Mouse (Mus musculus) forelimb bud, embryonic 11.5 days (tissue): ENCODE results near the gene Bptf.
"Not testable (repeated sequence)": the region's sequence is repeated elsewhere in the genome, so short reads cannot be mapped to it uniquely, and the experiment has no call there.

Experiments
- DNase-seq: peaks from one replicate; pipeline ENCODE4 v3.0.0-alpha.2; 2012; ENCODE audit warnings: low read depth, low spot score

Bptf gene

DNA sequence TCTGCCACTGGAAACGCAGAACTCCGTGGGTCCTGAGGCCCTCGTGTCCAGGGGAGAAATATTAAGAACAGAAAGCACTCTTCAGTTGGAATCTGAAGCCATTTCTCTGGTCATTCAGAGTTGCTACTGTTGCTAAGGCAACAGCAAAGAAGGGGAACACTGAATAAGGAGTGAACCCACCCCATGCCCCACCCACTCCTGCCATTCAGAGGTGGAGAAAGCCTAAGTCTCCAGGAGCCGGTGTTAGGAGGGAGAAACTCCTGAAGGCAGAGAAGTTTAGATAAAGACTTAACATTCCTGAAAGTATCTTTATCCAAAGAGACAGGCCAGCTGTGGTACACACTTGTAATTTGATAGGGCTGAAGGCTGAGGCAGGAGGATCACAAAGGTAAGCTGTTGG, 112.6 kb downstream of the Bptf start:
- no peak for DNase-seq

DNA sequence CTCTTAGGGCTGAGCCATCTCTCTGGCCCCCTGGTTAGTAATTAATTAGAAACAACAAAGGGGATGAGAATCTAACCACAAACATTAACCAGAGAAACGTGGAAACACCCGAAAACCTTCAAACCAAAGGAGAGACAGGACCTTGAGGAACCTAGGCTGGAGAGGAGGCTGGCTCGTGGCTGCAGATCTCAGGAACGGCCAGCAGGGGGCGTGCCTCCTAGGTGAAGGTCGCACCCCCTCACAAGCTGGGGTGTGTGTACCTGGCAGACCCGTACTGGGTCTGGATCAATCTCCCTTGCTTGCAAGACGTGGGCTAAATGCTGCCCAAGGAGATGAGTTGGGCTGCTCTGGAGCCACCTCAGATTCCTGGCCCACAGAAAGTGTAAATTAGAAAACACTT, 113.3 kb downstream of the Bptf start:
- DNase-seq, result no peak

DNA sequence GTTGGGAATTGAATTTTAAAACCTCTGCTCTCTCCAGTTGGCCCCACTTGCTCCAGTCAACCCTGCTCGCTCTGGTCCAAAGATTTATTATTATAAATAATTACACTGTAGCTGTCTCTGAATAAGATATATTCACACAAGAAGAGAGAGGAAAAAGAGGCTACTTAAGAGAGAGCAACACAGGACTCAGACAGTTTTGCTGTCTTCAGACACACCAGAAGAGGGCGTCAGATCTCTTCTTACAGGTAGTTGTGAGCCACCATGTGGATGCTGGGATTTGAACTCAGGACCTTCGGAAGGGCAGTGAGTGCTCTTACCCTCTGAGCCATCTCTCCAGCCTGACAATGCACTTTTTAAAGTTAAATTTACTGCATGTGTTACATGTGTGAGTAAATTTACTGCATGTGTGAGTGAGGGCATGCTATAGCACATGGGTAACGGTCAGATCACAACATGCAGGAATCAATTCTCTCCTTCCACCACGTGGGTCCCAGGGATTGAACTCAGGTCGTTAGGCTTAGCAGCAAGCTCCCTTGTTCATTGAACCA, 114.5 kb downstream of the Bptf start:
- no peak for DNase-seq

DNA sequence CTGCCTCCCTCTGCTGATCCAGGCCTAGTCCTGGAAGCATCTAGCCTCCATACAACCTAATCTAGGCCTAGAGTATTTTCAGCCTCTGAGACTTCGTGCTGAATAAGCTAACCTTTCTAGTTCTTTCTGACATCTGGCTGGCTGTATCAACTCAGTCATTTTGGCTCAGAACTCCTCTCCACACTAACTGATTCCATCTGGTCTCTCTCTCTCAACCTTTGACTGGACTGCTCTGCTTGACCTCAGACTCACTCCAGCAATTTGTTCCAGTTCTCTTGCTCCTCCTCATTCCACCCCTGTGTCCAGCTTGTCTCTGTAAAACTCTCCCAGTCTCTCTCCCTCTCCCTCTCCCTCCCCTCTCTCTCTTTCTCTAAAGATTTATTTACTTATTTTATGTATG, 115.0 kb downstream of the Bptf start:
- DNase-seq, result no peak

DNA sequence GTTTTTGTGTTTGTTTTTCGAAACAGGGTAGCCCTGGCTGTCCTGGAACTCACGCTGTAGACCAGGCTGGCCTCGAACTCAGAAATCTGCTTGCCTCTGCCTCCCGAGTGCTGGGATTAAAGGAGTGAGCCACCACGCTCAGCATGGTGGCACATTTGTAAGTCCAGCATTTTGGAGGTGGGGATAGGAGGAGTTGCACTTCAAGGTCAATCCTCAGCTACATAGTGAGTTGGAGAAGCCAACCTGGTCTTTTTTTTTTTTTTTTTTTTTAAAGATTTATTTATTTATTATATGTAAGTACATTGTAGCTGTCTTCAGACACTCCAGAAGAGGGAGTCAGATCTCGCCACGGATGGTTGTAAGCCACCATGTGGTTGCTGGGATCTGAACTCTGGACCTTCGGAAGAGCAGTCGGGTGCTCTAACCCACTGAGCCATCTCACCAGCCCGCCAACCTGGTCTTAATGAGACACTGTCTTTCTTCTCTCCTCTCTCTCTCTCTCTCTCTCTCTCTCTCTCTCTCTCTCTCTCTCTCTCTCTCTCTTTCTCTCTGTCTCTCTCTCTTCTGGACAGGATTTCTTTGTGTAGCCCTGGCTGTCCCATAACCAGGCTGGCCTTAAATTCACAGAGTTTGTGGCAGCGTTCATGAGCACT, 116.3 kb downstream of the Bptf start:
- not testable (repeated sequence) for DNase-seq

DNA sequence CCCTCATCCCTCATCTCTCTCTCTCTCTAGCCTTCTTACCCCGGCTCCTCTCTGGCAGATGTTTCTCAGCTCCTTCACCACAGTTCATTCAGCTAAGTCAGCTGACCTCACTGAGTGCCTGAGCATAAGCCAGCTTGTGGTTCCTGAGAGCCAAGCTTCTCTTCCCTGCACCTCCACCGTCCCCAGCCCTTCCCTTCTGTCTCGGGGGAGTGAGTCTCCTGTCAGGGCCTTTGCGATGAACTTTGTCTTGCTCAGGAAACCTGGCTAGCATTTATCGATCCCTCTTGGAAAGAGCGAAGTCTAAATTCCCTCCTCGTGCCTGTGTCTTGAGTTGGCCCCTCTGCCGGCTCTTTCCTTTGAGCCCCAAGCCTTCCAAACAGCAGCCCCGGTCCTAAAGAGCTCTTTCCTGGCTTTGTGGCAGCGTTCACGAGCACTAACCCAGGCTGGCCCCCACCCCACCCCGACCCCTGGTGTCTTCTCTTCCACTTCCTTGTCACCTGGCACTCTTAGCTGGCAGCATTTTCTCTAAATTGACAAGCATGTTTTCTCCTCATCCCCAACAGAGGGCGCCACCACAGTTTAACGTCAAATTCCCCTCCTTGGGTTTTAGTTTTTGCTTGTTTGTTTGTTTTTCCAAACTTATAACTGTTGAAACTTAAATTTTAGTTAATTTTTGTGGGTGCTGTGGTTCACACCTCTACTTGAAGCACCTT, 117.2 kb downstream of the Bptf start:
- no peak for DNase-seq

DNA sequence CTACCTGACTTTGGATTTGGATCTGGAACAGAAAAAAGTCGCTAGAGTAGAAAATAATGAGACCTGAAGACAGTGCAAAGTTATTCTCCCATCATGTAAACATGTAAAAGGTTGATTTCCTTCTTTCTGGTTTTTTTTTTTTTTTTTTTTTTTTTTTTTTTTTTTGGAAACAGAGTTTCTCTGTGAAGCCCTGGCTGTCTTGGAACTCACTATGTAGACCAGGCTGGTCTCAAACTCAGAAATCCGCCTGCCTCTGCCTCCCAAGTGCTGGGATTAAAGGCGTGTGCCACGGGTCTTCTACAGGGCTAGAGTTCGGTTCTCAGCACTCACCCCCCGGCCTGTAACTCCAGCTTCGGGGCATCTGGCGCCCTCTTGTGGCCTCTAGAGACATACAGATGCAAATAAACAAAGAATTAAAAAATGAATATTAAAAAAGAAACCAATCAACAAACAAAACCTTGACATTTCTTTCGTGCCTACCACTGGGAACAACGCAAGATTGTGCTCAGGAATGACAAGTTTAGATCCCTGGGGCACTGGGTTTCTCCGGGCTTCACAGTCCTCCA, 117.8 kb downstream of the Bptf start:
- no peak for DNase-seq

DNA sequence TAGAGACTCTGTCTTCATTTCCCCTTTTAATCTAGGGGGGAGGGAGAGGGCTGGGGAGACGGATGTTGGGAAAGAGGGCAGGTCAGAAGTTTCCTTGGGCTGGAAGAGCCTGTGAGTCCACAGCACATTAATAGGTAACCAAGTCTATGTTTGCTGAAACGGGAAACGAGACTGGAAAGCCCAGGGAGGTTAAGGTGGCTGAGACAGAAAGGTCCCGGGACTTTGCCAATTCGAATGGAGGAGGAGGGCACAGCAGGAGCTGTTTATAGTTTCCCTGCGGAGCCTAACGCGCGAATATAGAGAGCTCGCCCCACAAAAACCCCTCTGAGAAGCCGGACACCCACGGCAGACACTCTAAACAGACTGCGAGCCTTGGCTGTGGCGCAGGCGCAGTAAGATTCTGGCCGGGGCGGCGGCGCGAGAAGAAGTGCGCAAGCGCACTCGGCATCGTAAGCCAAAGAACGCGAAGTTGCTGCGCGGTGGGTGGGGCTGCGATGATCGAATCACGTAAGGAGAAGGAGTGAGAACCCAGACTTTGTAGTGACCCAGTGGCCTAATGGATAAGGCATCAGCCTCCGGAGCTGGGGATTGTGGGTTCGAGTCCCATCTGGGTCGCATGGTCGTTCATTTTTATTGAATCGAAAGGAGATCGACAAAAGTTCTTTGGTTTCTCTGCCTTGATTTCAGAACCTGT, 119.5 kb downstream of the Bptf start:
- peak; percentile 98 for DNase-seq

DNA sequence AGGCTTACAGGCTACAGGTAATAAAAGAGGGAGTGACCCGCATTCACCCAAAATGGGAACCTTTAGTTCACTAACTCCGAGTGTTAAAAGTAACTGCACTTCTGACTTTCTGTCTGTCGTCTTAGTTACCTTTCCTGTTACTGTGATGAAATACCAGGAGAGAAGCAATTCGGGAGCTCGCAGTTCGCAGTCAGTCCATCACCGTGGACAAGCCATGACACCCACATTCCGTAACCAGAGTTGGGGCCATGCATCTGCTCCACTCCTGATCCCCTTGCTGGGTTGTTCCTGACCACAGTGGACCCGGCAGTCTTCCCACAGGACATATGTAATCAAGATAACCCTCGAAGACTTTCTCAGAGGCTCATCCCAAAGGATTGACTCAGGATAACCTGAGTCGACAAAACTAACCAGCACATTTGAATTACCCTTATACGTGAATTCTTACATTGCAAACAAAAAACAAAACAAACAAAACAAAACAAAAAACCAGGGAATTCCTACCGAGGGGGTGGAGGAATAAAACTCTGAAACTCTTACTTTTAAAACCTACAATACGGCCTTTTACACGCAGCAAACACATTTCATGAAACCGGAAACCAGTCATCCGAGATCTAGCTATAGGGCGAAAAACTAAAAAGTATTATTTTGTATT, 120.1 kb downstream of the Bptf start:
- DNase-seq, result no peak

DNA sequence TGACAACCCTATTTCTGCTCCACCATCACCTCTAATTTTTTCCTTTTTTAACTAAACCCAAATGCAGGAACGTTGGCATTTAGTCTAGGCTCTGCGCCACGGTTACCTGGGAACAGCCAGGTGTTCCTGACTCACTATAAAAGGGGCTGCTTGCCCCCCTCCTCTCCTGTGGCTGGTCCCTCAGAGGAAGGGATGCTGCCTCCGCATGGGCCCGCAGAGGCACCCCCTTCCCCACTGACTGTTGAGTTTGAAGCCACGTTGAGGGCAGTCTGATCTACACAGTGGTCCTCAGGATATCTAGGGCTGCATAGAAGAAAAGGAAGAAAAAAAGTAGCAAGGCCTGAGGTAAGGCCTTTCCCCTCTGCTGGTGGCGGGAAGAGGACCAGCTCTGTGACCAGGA, 120.8 kb downstream of the Bptf start:
- DNase-seq, result no peak

DNA sequence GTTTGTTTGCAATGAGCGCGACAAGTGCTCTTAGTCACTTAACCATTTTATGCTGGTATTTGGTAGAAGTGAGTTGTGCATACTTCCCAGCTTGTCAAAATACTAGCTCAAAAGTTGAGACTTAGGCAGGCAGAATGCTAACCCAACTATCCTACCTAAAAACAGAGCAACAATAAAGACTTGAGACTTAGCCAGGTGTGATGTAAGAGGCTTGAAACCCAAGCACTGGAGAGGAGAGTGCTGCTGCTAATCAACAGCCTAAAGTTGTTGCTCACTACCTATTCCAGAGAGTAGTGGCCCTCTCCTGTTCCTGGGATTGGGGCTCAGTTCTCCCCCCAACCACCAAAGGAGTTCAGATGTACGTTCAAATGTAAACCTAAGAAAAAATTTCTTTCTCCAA, 121.5 kb downstream of the Bptf start:
- DNase-seq, result no peak

DNA sequence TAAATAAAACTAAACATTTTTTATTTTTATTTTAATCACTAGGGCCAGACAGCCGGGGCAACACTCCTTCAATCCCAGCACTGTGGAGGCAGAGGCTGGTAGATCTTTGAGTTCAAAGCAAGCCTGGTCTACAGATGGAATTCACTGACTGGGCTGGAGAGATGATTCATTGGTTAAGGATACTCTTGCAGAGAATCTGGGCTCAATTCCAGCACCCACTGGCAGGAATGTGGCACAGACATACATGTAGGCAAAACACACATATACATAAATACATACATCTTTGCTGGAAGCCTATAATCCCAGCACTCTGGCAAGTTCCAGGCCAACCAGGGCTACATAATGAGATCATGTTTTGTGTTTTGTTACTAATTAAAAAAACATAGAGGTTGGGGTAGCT, 126.4 kb downstream of the Bptf start:
- DNase-seq, result no peak

DNA sequence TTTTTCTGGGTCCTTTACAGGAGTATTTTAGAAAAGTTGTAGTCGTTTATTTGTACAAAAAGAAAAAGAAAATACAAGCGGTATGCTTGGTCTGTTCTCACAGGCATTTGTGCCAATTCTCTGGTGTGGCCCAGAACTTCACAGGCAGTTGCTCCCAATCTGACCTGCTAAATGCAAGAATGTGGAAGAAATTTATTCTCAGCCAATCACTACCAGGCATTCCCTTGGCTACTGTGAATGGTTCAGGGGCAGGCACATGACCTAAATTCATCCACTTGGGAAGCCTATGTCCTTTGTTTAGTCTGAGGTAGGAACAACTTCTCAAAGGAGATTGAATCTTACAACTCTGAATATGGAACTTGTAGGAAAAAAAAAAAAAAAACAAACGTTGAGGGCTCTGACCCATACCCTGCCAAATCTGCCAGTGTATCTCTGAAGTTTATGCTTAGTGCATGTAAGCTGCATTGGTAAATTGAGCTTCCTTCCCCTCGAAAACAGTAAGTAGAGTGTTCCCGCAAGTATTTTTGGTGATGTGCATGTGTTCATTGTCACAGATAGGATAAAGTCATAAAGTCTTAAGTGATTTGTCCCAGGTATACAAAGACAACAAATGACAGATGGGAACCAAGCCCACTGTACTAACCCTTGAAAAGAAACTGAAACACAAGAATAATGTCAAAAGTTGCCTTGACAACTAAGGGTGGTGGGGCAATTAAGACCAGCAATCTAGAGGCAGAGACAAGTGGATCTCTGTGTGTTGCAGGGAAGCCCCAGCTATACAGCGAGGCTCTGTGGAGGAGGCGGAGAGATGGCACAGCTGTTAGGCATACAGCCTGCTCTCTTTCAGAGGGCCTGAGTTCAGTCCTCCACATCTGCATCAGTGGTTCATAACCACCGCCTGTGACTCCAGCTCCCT, 129.9 kb downstream of the Bptf start:
- DNase-seq, result peak; percentile 53

DNA sequence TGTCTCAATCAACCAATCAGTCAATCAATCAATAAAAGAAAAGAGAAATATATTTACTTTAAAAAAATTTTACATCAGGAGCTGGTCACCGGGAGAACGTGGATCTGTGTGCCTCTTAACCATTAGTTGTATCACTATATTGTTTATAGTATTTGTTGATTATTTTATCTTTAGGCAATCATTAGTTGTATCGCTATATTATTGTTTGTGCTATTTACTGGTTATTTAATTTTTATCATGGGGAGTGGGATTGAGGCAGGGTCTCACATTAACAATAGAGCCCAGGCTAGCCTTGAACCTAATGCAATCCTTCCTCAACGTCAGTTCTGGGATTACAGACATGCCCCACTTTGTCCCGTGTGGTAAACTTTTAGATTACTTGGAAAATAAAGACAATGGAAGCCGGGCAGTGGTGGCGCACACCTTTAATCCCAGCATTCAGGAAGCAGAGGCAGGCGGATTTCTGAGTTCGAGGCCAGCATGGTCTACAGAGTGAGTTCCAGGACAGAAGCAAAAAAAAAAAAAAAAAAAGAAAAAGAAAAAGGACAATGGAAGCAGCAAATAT, 131.9 kb downstream of the Bptf start:
- DNase-seq, result no peak

DNA sequence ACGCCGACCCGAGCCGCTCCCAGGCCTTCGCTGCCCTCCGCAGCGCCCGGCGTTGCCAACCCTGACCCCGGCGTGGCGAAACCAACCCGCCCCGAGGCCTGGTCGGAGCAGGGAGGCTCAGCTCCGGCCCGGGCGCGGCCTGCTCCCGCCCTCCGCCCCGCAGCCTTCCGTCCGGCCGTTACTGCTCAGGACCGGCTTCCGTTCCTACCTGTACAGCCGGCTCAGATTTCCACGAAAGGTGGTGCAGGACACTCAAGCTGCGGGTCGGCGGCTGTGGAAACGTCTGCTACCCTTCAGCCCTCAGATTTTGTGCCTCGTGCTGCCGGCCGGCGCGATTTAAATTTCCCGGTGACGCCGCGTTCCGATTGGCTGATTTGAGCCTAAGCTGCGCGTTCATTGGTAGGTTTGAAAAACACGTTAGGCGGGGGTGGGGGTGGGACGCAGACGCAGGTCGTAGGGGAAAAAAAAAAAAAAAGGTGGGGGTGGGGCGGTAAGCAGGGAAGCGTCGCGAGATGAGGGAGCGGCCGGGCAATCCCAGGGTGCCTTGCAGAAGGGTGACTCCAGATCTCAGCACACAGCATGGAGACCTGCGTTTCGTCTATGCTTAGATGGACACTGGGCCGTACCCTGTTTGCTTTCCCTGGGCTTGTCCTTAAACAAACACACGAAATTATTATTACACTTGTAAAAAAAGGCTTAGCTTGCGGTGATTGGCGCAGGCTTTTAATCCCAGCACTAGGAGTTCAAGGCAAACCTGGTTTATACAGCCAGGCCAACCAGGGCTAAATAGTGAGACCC, 132.6 kb downstream of the Bptf start, which contains the start of gene Kpna2:
TSS of gene Kpna2 (minus strand) at position 391 of the 798 bp plus-strand sequence.
- DNase-seq, result peak; percentile 96

DNA sequence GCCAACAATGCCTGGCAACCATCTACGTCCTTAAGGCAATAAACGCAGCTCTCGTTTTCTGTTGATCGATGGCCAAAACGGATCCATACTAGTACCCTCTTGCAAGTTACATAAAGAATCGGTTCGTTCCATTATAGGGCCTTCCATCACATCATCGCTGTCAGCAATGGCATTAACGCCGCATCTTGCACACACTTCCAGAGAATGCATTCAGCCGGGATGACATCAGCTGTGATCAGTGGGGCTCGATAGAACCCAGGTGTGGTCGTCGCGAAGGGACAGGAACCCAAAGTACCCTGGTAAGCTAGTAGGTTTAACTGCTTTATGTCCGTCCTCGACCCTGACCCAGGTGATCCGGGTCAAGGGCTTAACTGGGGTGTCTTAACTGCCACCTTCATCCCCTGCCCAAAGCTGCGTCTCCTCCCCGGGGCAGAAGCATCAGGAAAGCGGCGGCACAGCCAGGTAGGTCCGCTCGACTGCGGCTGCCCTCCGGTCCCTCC, 133.2 kb downstream of the Bptf start:
- DNase-seq, result peak; percentile 36

DNA sequence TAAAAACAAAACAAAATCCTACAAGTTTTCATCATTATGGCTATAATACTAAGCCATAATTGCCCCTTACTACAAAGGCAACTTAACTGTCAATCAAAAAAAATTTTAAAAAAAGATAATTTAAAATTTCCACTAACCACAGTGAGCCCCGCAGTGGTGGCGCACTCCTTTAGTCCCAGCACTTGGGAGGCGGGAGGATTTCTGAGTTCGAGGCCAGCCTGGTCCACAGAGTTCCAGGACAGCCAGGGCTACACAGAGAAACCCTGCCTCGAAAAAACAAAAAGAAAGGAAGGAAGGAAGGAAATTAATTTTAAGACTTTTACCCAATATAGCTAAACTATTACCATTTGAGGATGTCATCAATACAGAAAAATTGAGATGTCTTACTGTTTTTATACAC, 134.0 kb downstream of the Bptf start:
- DNase-seq, result no peak

DNA sequence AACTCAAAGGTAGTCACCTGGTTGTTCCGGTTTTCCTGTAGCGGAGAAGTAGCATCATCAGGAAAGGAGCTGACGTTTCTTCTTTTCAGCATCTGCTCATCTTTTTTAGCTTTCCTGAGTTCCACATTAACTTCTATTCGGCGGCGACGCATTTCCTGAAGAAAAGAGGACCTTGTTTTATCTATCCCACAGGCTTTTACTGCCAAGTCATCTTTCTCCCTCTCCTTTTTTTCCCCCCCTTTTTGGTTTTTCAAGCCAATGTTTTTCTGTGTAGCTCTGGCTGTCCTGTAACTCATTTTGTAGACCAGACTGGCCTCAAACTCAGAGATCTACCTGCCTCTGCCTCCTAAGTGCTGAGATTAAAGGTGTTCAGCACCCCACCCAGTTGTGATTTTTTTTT, 135.4 kb downstream of the Bptf start:
- not testable (repeated sequence) for DNase-seq
